Mouse (Mus musculus) hindbrain, embryonic 15.5 days (tissue): ENCODE results near the gene Nup133. TPM values are rescaled to one million over a fixed set of nuclear protein-coding genes. Genes with fewer than 3 reads are reported as not detected.

Experiments used
- ATAC-seq: fragments of 200-750 bp; cut with Nextera tagmentation; 2 replicates; pipeline ENCODE4 v1.8.0; 2017; ENCODE audit warnings: low read depth, moderate number of reproducible peaks, moderate TSS enrichment; ENCODE audit not compliant: low FRiP score
- H3K27ac ChIP-seq: fragments of 300-500 bp; sonication (generic); replicated peaks from 2 replicates; pipeline ENCODE4 v1.5.1; 2015; ENCODE audit warnings: mild to moderate bottlenecking, inconsistent platforms
- H3K27me3 ChIP-seq: fragments of 300-500 bp; sonication (generic); 2 replicates; pipeline ENCODE4 v1.6.1; 2015; ENCODE audit warnings: control low read depth, inconsistent platforms
- H3K36me3 ChIP-seq: fragments of 300-500 bp; sonication (generic); 2 replicates; pipeline ENCODE4 v1.6.1; 2015; ENCODE audit warnings: control low read depth, inconsistent platforms
- H3K4me1 ChIP-seq: fragments of 300-500 bp; sonication (generic); replicated peaks from 2 replicates; pipeline ENCODE4 v1.6.1; 2015; ENCODE audit warnings: control low read depth, inconsistent platforms
- H3K4me2 ChIP-seq: fragments of 300-500 bp; sonication (generic); 2 replicates; pipeline ENCODE4 v1.6.1; 2015; ENCODE audit warnings: moderate library complexity, mild to moderate bottlenecking, inconsistent platforms
- H3K4me3 ChIP-seq: fragments of 300-500 bp; sonication (generic); 2 replicates; pipeline ENCODE4 v1.5.1; 2015; ENCODE audit warnings: mild to moderate bottlenecking, inconsistent platforms
- H3K9ac ChIP-seq: fragments of 300-500 bp; sonication (generic); 2 replicates; pipeline ENCODE4 v1.6.1; 2015; ENCODE audit warnings: inconsistent platforms
- H3K9me3 ChIP-seq: fragments of 300-500 bp; sonication (generic); 2 replicates; pipeline ENCODE4 v1.6.1; 2016; ENCODE audit warnings: control low read depth, inconsistent platforms
- WGBS: fragments of 180-500 bp; shearing (Covaris S2); methylation state at CpG from one replicate; pipeline ENCODE4 v1.1.7; 2015; 5-methylcytosine and 5-hydroxymethylcytosine counted together
- polyA plus RNA-seq: library from polyadenylated mRNA; unstranded; fragments of >200 nt; fragmentation: Nextera tagmentation; extraction: Ambion mirVana; gene quantifications from 2 replicates; pipeline ENCODE4 v1.2.1, GENCODE M21; 2015

Gene Nup133
- 21.3 and 21.9 TPM in 2 replicates for polyA plus RNA-seq

DNA sequence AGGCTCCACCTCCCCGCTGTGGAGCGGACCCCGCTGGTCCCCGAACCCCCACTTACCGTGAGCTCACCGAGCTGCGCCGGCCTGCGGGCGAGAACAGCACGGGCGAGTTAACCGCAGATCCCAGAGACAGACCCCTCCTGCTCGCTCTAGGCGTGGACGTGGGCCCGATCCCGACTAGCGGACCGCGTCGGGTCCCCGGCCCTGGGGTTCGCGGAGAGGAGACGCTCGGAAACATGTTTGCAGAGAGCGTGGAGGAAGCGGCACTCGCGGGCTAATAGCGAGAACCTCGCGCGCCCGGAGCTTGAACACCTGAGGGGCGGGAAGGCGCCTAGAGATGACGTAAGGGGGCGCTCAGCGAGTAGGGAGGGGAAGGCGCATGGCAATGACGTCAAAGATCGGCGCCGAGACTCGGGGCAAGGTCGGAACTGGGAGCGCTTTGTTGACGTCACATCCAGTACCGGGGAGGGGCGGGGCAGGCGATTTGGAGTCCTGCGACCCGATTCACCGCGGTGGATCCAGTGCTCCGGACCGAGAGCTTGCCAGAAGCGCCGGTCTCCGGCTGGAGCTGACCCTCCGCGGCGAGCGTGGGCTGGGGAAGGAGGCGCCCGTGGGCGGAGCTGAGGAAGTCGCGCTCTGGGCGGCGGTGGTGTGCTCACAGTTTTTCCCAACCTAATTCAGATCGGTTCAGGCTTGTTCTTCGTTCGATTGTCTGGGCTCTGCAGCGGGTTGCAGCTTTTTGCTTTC, at the start of gene Nup133:
TSS of gene Nup133 (minus strand) at position 324 of the 744 bp plus-strand sequence.
- ATAC-seq, result peak; percentile 89
- no peaks in the 10 kb centered on the region for H3K27me3 ChIP-seq
- H3K9me3 ChIP-seq, result no peaks in the 10 kb centered on the region
- WGBS, result under 1% methylated on average over 77 of the region's 77 CpGs
- peaks cover 22% of the 10 kb centered on the region for H3K36me3 ChIP-seq
- peak within 1 kb of the TSS; percentile 78 for H3K9ac ChIP-seq
- peak within 1 kb of the TSS; percentile 87 for H3K27ac ChIP-seq
- peak within 1 kb of the TSS; percentile 87 for H3K4me2 ChIP-seq
- peak within 1 kb of the TSS; percentile 91 for H3K4me3 ChIP-seq
- peaks cover 18% of the 10 kb centered on the region for H3K4me1 ChIP-seq

- no peaks in the 10 kb centered on the region for H3K27me3 ChIP-seq
- WGBS, result 91% methylated on average over 3 of the region's 3 CpGs
Measured at GRCm38 (mm10) chr8:123993997-123994396, 44.9 kb upstream of the Nup133 start.

DNA sequence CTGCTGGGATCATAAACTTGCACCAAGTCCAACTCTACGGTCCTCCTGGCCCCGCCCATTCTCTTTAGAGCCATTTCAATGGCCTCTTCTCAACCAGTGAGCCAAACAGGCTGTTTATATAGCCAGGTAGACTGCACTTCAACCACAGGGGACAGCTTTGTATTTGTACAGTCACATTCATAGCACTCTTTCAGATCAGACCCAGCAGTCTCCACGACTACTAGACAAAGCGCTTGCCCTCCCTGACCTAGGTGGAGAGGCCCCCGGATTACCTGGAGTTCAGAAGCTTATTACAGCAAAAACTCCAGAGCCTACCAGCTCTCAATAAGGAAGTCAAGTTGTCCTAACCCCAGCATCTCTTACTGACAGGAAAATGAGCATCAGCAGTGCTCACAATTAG, 44.5 kb upstream of the Nup133 start:
- no peaks in the 10 kb centered on the region for H3K4me1 ChIP-seq
- WGBS, result 94% methylated on average over 5 of the region's 5 CpGs
- no peaks in the 10 kb centered on the region for H3K27me3 ChIP-seq
- no peak overlapping the region for H3K27ac ChIP-seq
- H3K9me3 ChIP-seq, result no peaks in the 10 kb centered on the region
- no peak for ATAC-seq
- no peak overlapping the region for H3K4me2 ChIP-seq
- H3K4me3 ChIP-seq, result no peak overlapping the region
- H3K36me3 ChIP-seq, result peaks cover 11% of the 10 kb centered on the region
- no peak overlapping the region for H3K9ac ChIP-seq

More at GRCm38 (mm10) chr8:123993997-123994396, 44.9 kb upstream of the Nup133 start:
- Histone ChIP-seq H3K9ac (no peak overlapping the region), H3K4me1 (no peaks in the 10 kb centered on the region), H3K27ac (no peak overlapping the region), H3K36me3 (peaks cover 11% of the 10 kb centered on the region), H3K4me3 (no peak overlapping the region), H3K4me2 (no peak overlapping the region), H3K9me3 (no peaks in the 10 kb centered on the region)
- ATAC-seq, result no peak

DNA sequence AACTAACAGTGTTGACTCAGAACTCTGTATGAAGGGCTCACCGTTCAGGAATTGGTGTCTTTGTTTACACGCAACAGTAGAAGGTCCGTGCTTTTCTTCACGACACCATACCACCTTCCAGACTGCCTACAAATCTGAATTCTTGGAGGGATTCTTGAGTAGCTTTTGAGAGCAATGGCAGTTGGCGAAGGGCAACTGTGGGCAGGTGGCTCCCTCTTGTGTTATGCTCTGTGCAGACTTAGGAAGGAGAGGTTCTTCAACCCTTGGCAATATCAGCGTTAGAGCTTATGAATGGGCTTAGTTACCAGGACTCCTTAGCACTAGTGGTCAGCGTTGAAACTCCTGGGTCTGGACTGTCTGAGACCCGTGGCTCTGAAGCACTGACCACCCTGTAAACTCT, 43.5 kb upstream of the Nup133 start:
- no peaks in the 10 kb centered on the region for H3K4me1 ChIP-seq
- H3K27ac ChIP-seq, result no peak overlapping the region
- H3K27me3 ChIP-seq, result no peaks in the 10 kb centered on the region
- H3K4me2 ChIP-seq, result no peak overlapping the region
- no peaks in the 10 kb centered on the region for H3K9me3 ChIP-seq
- WGBS, result 88% methylated on average over 8 of the region's 8 CpGs
- H3K4me3 ChIP-seq, result no peak overlapping the region
- H3K36me3 ChIP-seq, result peaks cover 8% of the 10 kb centered on the region
- no peak overlapping the region for H3K9ac ChIP-seq
- ATAC-seq, result no peak

DNA sequence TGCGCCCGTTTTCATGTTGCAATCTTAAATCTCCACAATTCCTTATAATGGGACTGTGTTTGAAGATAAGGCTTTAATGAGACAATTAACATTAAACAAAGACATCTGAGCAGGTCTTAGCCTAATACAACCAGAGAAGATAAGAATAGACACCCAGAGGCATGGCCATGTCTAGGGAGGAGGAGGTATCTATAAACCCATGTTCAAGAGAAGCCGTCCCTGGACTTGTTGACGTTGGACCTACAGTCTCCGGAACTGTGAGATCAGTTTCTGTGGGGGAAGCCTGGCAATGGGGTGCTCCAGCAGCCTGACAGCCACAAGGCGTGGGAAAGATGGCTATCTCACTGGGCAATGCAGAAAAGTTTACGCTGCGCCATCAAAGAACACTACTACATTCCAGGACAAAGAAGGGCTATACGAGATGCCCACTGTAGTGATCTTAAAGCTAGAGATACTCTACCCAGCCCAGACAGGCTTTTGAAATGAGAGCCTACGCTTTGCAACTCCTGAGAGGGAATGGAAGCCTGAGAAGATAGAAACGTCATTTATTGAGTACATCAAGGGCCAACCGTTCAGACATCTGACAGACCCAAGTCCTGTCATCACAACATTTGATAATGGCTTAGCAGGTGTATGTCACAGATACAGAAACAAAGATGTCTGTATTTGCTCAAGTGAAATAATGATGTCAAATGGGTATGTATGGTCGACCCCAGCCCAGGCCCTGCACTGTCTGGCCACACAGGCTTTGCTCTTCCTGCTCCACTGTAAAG, 41.4 kb upstream of the Nup133 start:
- Histone ChIP-seq H3K4me3 (no peak overlapping the region), H3K36me3 (no peaks in the 10 kb centered on the region), H3K27me3 (no peaks in the 10 kb centered on the region), H3K9me3 (no peaks in the 10 kb centered on the region), H3K4me1 (no peaks in the 10 kb centered on the region), H3K4me2 (no peak overlapping the region), H3K9ac (no peak overlapping the region), H3K27ac (no peak overlapping the region)
- no peak for ATAC-seq
- WGBS, result 91% methylated on average over 13 of the region's 13 CpGs

- Histone ChIP-seq H3K4me2 (no peak overlapping the region), H3K9me3 (no peaks in the 10 kb centered on the region), H3K9ac (no peak overlapping the region), H3K27me3 (no peaks in the 10 kb centered on the region), H3K36me3 (no peaks in the 10 kb centered on the region), H3K4me3 (no peak overlapping the region), H3K4me1 (no peaks in the 10 kb centered on the region), H3K27ac (no peak overlapping the region)
- WGBS, result 81% methylated on average over 7 of the region's 7 CpGs
- no peak for ATAC-seq
Measured at GRCm38 (mm10) chr8:123989128-123989527, 40.1 kb upstream of the Nup133 start.

- Histone ChIP-seq H3K4me3 (no peak overlapping the region), H3K4me2 (no peak overlapping the region), H3K27me3 (no peaks in the 10 kb centered on the region), H3K9ac (no peak overlapping the region), H3K9me3 (no peaks in the 10 kb centered on the region), H3K4me1 (no peaks in the 10 kb centered on the region), H3K27ac (no peak overlapping the region), H3K36me3 (no peaks in the 10 kb centered on the region)
- ATAC-seq, result no peak
- 75% methylated on average over 6 of the region's 6 CpGs for WGBS
Measured at GRCm38 (mm10) chr8:123988605-123989038, 39.6 kb upstream of the Nup133 start.

DNA sequence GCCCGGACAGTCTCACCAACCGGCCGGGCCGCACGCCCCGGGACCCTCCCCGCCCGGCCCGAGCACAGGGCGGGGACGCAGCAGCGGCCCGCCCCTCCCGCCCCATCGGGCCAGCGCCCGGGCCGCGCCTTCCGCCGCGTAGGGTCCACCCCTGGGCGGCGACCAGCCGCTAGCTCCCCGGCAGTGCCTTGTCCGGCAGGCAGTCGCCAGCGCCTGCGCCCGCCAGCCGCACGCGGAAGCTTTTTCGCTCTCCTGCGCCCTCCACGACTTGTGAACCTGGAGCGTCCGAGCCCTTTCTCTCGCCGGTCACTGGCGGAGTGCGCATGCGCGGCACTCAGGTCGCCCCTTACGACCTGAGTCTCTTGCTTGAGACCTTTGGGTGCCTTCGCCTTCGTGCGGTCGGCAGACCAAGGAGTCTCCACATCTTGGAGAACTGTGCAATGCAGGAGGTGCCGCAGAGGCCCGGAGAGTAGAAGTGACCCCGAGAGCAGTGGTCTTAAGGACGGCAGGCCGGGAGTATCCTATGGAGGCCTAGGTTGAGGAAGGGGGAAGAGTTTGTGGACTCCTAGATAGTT, 33.8 kb upstream of the Nup133 start, which contains the start of gene Abcb10:
TSS of gene Abcb10 (minus strand) at position 297 of the 575 bp plus-strand sequence.
- Histone ChIP-seq H3K9ac (peak within 1 kb of the TSS; percentile 73), H3K27ac (peak within 1 kb of the TSS; percentile 75), H3K27me3 (no peaks in the 10 kb centered on the region), H3K36me3 (no peaks in the 10 kb centered on the region), H3K4me2 (peak within 1 kb of the TSS; percentile 77), H3K9me3 (no peaks in the 10 kb centered on the region), H3K4me1 (peaks cover 29% of the 10 kb centered on the region), H3K4me3 (peak within 1 kb of the TSS; percentile 81)
- ATAC-seq, result peak; percentile 95
- WGBS, result 1% methylated on average over 44 of the region's 56 CpGs

GRCm38 (mm10) chr8:123982291-123982793, 33.3 kb upstream of the Nup133 start:
- Histone ChIP-seq H3K4me2 (peak overlapping the region; percentile 77), H3K27me3 (no peaks in the 10 kb centered on the region), H3K9me3 (no peaks in the 10 kb centered on the region), H3K27ac (peak overlapping the region; percentile 75), H3K9ac (peak overlapping the region; percentile 73), H3K36me3 (no peaks in the 10 kb centered on the region), H3K4me3 (peak overlapping the region; percentile 81), H3K4me1 (peaks cover 29% of the 10 kb centered on the region)
- ATAC-seq, result 0 out of 2 replicates have a peak, but pooled peaks have one; percentile 17
- under 1% methylated on average over 48 of the region's 48 CpGs for WGBS

GRCm38 (mm10) chr8:123981674-123982073, 32.6 kb upstream of the Nup133 start:
- Histone ChIP-seq H3K27me3 (no peaks in the 10 kb centered on the region), H3K4me2 (peak overlapping the region; percentile 77), H3K9me3 (no peaks in the 10 kb centered on the region), H3K4me1 (peaks cover 29% of the 10 kb centered on the region), H3K27ac (no peak overlapping the region), H3K4me3 (peak overlapping the region; percentile 81), H3K36me3 (no peaks in the 10 kb centered on the region), H3K9ac (0 out of 2 replicates have a peak overlapping the region, but pooled peaks have one; percentile 22)
- WGBS, result 42% methylated on average over 4 of the region's 4 CpGs
- ATAC-seq, result no peak

- no peak overlapping the region for H3K4me3 ChIP-seq
- WGBS, result 71% methylated on average over 4 of the region's 4 CpGs
- no peaks in the 10 kb centered on the region for H3K9me3 ChIP-seq
- no peak overlapping the region for H3K27ac ChIP-seq
- 0 out of 2 replicates have a peak overlapping the region, but pooled peaks have one; percentile 77 for H3K4me2 ChIP-seq
- no peaks in the 10 kb centered on the region for H3K27me3 ChIP-seq
- no peaks in the 10 kb centered on the region for H3K36me3 ChIP-seq
- peaks cover 29% of the 10 kb centered on the region for H3K4me1 ChIP-seq
- H3K9ac ChIP-seq, result no peak overlapping the region
- no peak for ATAC-seq
Measured at GRCm38 (mm10) chr8:123980239-123980638, 31.2 kb upstream of the Nup133 start.
